Mouse (Mus musculus): ENCODE data around the gene Myo19. TPM values are rescaled to one million over a fixed set of nuclear protein-coding genes. Genes with fewer than 3 reads are reported as not detected.
A peak's percentile ranks its signal among the peaks of the same experiment; 100 is the strongest.

The Myo19 gene
- total RNA-seq, 2 experiments from 2014 or later = 12.0 to 14.0 TPM

GRCm38 (mm10) chr11:84886236-84886635, 6.3 kb downstream of the Myo19 start:
- no peak for DNase-seq (ENCODE audit: low spot score in 2 of 2)

GRCm38 (mm10) chr11:84886767-84887511, 7.0 kb downstream of the Myo19 start:
- DNase-seq (ENCODE audit: low spot score in 2 of 2) = no peak

GRCm38 (mm10) chr11:84888025-84888424, 8.1 kb downstream of the Myo19 start:
- no peak for DNase-seq (ENCODE audit: low spot score in 2 of 2)

- DNase-seq (ENCODE audit: low spot score in 2 of 2) = no peak
These were observed 9.5 kb downstream of the Myo19 start for GRCm38 (mm10) chr11:84889492-84889891.

- no peak for DNase-seq (ENCODE audit: low spot score in 2 of 2)
These were observed 11.8 kb downstream of the Myo19 start for GRCm38 (mm10) chr11:84891705-84892104.

GRCm38 (mm10) chr11:84893113-84893512, 13.2 kb downstream of the Myo19 start:
- no peak for DNase-seq (ENCODE audit: low spot score in 2 of 2)

GRCm38 (mm10) chr11:84904597-84905144, 24.7 kb downstream of the Myo19 start:
- no peak for DNase-seq (ENCODE audit: low spot score in 2 of 2)

- DNase-seq (ENCODE audit: low spot score in 2 of 2) = no peak
These were observed 27.1 kb downstream of the Myo19 start for GRCm38 (mm10) chr11:84907081-84907480.

- no peak for DNase-seq (ENCODE audit: low spot score in 2 of 2)
These were observed 28.5 kb downstream of the Myo19 start for GRCm38 (mm10) chr11:84908480-84908879.

- DNase-seq (ENCODE audit: low spot score in 2 of 2) = no peak
These were observed 30.5 kb downstream of the Myo19 start for GRCm38 (mm10) chr11:84910411-84910810.

GRCm38 (mm10) chr11:84914673-84915072, 34.7 kb downstream of the Myo19 start:
- no peak for DNase-seq (ENCODE audit: low spot score in 2 of 2)

- peak; percentile 82 to 88 for DNase-seq (ENCODE audit: low spot score in 2 of 2)
These were observed 36.2 kb downstream of the Myo19 start, which contains the start of gene Znhit3 for GRCm38 (mm10) chr11:84916053-84916702. Gene Znhit3 (minus strand): TSS chr11:84916366.

- no peak for DNase-seq (ENCODE audit: low spot score in 2 of 2)
These were observed 36.9 kb downstream of the Myo19 start for GRCm38 (mm10) chr11:84916703-84917300.

- DNase-seq (ENCODE audit: low spot score in 2 of 2) = peak; percentile 95 to 96
These were observed 38.5 kb downstream of the Myo19 start for GRCm38 (mm10) chr11:84918425-84918824.

- DNase-seq (ENCODE audit: low spot score in 2 of 2) = peak; percentile 26
These were observed 39.3 kb downstream of the Myo19 start for GRCm38 (mm10) chr11:84919276-84919675.

GRCm38 (mm10) chr11:84919951-84920350, 40.0 kb downstream of the Myo19 start:
- DNase-seq (ENCODE audit: low spot score in 2 of 2) = no peak

GRCm38 (mm10) chr11:84920981-84921380, 41.0 kb downstream of the Myo19 start:
- DNase-seq (ENCODE audit: low spot score in 2 of 2) = no peak

- no peak for DNase-seq (ENCODE audit: low spot score in 2 of 2)
These were observed 52.3 kb downstream of the Myo19 start for GRCm38 (mm10) chr11:84932261-84932660.

GRCm38 (mm10) chr11:84939508-84940053, 59.6 kb downstream of the Myo19 start:
- peak; percentile 56 to 71 for DNase-seq (ENCODE audit: low spot score in 2 of 2)

GRCm38 (mm10) chr11:84940140-84940539, 60.2 kb downstream of the Myo19 start:
- peak in 1 of 2 experiments; percentile 38 for DNase-seq (ENCODE audit: low spot score in 2 of 2)

- DNase-seq (ENCODE audit: low spot score in 2 of 2) = peak in 1 of 2 experiments; percentile 49
These were observed 64.0 kb downstream of the Myo19 start for GRCm38 (mm10) chr11:84943948-84944347.
